Mouse (Mus musculus) CH12.LX (cell line): Measurements from ENCODE around the gene Rabgap1l. TPM values are rescaled to one million over a fixed set of nuclear protein-coding genes. Genes with fewer than 3 reads are reported as not detected.

Experiments
- DNase-seq: peaks from one replicate; pipeline ENCODE4 v3.0.0-alpha.2; 2013; ENCODE audit errors: extremely low read depth
- H3K27ac ChIP-seq: 2 replicates; pipeline ENCODE4 v1.5.1; 2012; ENCODE audit warnings: low read depth, mild to moderate bottlenecking, control low read depth, moderate library complexity; ENCODE audit not compliant: insufficient read depth
- H3K27me3 ChIP-seq: replicated peaks from 2 replicates; pipeline ENCODE3; 2012; ENCODE audit warnings: inconsistent platforms
- H3K36me3 ChIP-seq, 2 experiments: replicated peaks in 1 of 2; 2 replicates each; pipeline versions ENCODE3 to v1.6.1; 2012; ENCODE audit warnings: inconsistent platforms in 1 of 2, low read length in 1 of 2, mild to moderate bottlenecking in 1 of 2, mixed read lengths in 1 of 2, moderate library complexity in 1 of 2; ENCODE audit not compliant: control insufficient read depth in 1 of 2, insufficient read depth in 1 of 2
- H3K4me1 ChIP-seq, 2 experiments: 2 replicates each; pipeline ENCODE4 v1.6.1; 2012; ENCODE audit warnings: inconsistent platforms in 1 of 2, moderate library complexity in 1 of 2; ENCODE audit not compliant: insufficient read depth in 2 of 2, control insufficient read depth in 1 of 2
- H3K4me2 ChIP-seq: 2 replicates; pipeline ENCODE4 v1.6.1; 2012; ENCODE audit warnings: low read depth, mild to moderate bottlenecking, control low read depth; ENCODE audit not compliant: poor library complexity, insufficient read depth, severe bottlenecking
- H3K4me3 ChIP-seq, 3 experiments: fragments of 150-350 bp in 1 of 3; sonication (generic) in 1 of 3; replicated peaks in 1 of 3; 2 replicates each; pipeline versions ENCODE3 to v1.5.1; 2011 to 2012; ENCODE audit warnings: low read depth in 2 of 3, low read length in 2 of 3, mild to moderate bottlenecking in 2 of 3, moderate library complexity in 2 of 3, control low read depth in 1 of 3, improper control_type of control experiment in 1 of 3, inconsistent platforms in 1 of 3, mixed read lengths in 1 of 3; ENCODE audit not compliant: poor library complexity in 1 of 3
- H3K79me2 ChIP-seq: replicated peaks from 2 replicates; pipeline ENCODE4 v1.6.1; 2012; ENCODE audit warnings: mild to moderate bottlenecking, moderate library complexity; ENCODE audit not compliant: control insufficient read depth, poor library complexity, insufficient read depth, severe bottlenecking; ENCODE audit errors: extremely low read depth
- H3K9ac ChIP-seq: 2 replicates; pipeline ENCODE4 v1.6.1; 2012; ENCODE audit warnings: low read depth, mild to moderate bottlenecking, control low read depth, moderate library complexity; ENCODE audit not compliant: insufficient read depth
- H3K9me3 ChIP-seq: replicated peaks from 2 replicates; pipeline ENCODE3; 2012; ENCODE audit warnings: low read length, inconsistent platforms, mixed read lengths
- CHD2 ChIP-seq: IDR thresholded peaks from 2 replicates; pipeline ENCODE4 v1.6.1; 2011; ENCODE audit warnings: low read length, improper control_type of control experiment
- CTCF ChIP-seq, 2 experiments: IDR thresholded peaks in 1 of 2; conservative IDR thresholded peaks in 1 of 2; 2 replicates each; pipeline ENCODE4 v1.5.1; 2011 to 2012; ENCODE audit warnings: low read depth in 2 of 2, low read length in 2 of 2, improper control_type of control experiment in 1 of 2, inconsistent platforms in 1 of 2, mild to moderate bottlenecking in 1 of 2, moderate library complexity in 1 of 2
- E2F4 ChIP-seq: IDR thresholded peaks from 2 replicates; pipeline ENCODE4 v1.6.1; 2011; ENCODE audit warnings: low read depth, low read length, improper control_type of control experiment; ENCODE audit not compliant: insufficient replicate concordance
- EP300 ChIP-seq: IDR thresholded peaks from 2 replicates; pipeline ENCODE4 v1.6.1; 2011; ENCODE audit warnings: low read length, improper control_type of control experiment
- JUN ChIP-seq: IDR thresholded peaks from 2 replicates; pipeline ENCODE4 v1.6.1; 2011; ENCODE audit warnings: low read depth, mild to moderate bottlenecking, low read length, improper control_type of control experiment, moderate library complexity; ENCODE audit not compliant: insufficient read depth
- KAT2A ChIP-seq: IDR thresholded peaks from 2 replicates; pipeline ENCODE4 v1.6.1; 2012; ENCODE audit warnings: low read length, improper control_type of control experiment, inconsistent platforms; ENCODE audit not compliant: insufficient replicate concordance
- MEF2A ChIP-seq: IDR thresholded peaks from 2 replicates; pipeline ENCODE4 v1.6.1; 2014; ENCODE audit warnings: low read depth, mild to moderate bottlenecking, inconsistent platforms, low read length, improper control_type of control experiment, borderline replicate concordance
- MXI1 ChIP-seq: IDR thresholded peaks from 2 replicates; pipeline ENCODE4 v1.6.1; 2011; ENCODE audit warnings: mild to moderate bottlenecking, low read depth, low read length, improper control_type of control experiment
- MYC ChIP-seq: IDR thresholded peaks from 2 replicates; pipeline ENCODE4 v1.6.1; 2011; ENCODE audit warnings: low read depth, mild to moderate bottlenecking, improper control_type of control experiment, low read length
- POLR2A ChIP-seq: IDR thresholded peaks from 2 replicates; pipeline ENCODE4 v1.6.1; 2011; ENCODE audit warnings: low read depth, mild to moderate bottlenecking, improper control_type of control experiment, low read length
- POLR2AphosphoS2 ChIP-seq: IDR thresholded peaks from 2 replicates; pipeline ENCODE4 v1.6.1; 2011; ENCODE audit warnings: low read depth, low read length, improper control_type of control experiment
- RAD21 ChIP-seq: IDR thresholded peaks from 2 replicates; pipeline ENCODE4 v1.6.1; 2011; ENCODE audit warnings: low read depth, mild to moderate bottlenecking, low read length, improper control_type of control experiment, moderate library complexity
- RCOR1 ChIP-seq: conservative IDR thresholded peaks from 2 replicates; pipeline ENCODE4 v1.6.1; 2012; ENCODE audit warnings: low read depth, mild to moderate bottlenecking, inconsistent platforms, low read length, improper control_type of control experiment
- SIN3A ChIP-seq: IDR thresholded peaks from 2 replicates; pipeline ENCODE4 v1.6.1; 2012; ENCODE audit warnings: low read length, improper control_type of control experiment, inconsistent platforms
- SMC3 ChIP-seq: IDR thresholded peaks from 2 replicates; pipeline ENCODE4 v1.6.1; 2011; ENCODE audit warnings: low read depth, low read length, improper control_type of control experiment
- USF1 ChIP-seq: IDR thresholded peaks from 2 replicates; pipeline ENCODE4 v1.6.1; 2014; ENCODE audit warnings: low read depth, mild to moderate bottlenecking, inconsistent platforms, low read length, improper control_type of control experiment
- USF2 ChIP-seq: conservative IDR thresholded peaks from 2 replicates; pipeline ENCODE4 v1.6.1; 2011; ENCODE audit warnings: low read depth, low read length, improper control_type of control experiment
- ZC3H11A ChIP-seq: IDR thresholded peaks from 2 replicates; pipeline ENCODE4 v1.6.1; 2012; ENCODE audit warnings: low read depth, mild to moderate bottlenecking, inconsistent platforms, low read length, improper control_type of control experiment
- ZKSCAN1 ChIP-seq: IDR thresholded peaks from 2 replicates; pipeline ENCODE4 v1.6.1; 2012; ENCODE audit warnings: low read depth, inconsistent platforms, low read length, improper control_type of control experiment, borderline replicate concordance
- ZNF384 ChIP-seq: IDR thresholded peaks from 2 replicates; pipeline ENCODE4 v1.6.1; 2012; ENCODE audit warnings: low read depth, low read length, improper control_type of control experiment, inconsistent platforms
- dilution Hi-C: fragments of 300-500 bp; cut with MboI; formaldehyde crosslinking; loops from 2 replicates; pipeline ENCODE4 v1.14.3; 2020; ENCODE audit warnings: low sequenced_read_pairs; ENCODE audit not compliant: extremely low pct_unique_long_range_greater_than_20kb, extremely low pct_ligation_motif_present
- in situ Hi-C: fragments of 300-500 bp; cut with MboI; formaldehyde crosslinking; loops from 3 replicates; pipeline ENCODE4 v1.14.3; 2019; ENCODE audit warnings: low sequenced_read_pairs, low pct_ligation_motif_present, low pct_unique_long_range_greater_than_20kb, mixed read lengths
- polyA plus RNA-seq: library from polyadenylated mRNA; unstranded; fragments of >175 nt; gene quantifications from 2 replicates; pipeline ENCODE4 v1.2.1, GENCODE M21; 2012; ENCODE audit warnings: low read depth; ENCODE audit not compliant: insufficient read length
- total RNA-seq, 2 experiments: library from RNA; depleted of rRNA; stranded (reverse); fragments of 300-350 nt in 1 of 2; fragments of >200 nt in 1 of 2; gene quantifications; 2 replicates each; pipeline ENCODE4 v1.2.3; 2012 to 2014

Gene Rabgap1l
- total and polyA plus RNA-seq, 3 experiments: 84.0 to 109 (median 85.6) TPM

GRCm38 (mm10) chr1:160397037-160397436, 396.0 kb downstream of the Rabgap1l start:
- Histone ChIP-seq H3K4me1 (peaks cover 0 to 12% of the 10 kb centered on the region in 2 experiments; a peak in 2 of 4 replicates), H3K27me3 (no peaks in the 10 kb centered on the region), H3K4me3 (no peak overlapping the region), H3K4me2 (no peak overlapping the region)
- in situ Hi-C loops: no loop called here
- TF ChIP-seq MYC (no peak), ZKSCAN1 (no peak), EP300 (peak; percentile 19; the same call in 1 of the 2 replicates)
- TF ChIP-seq, all 38 proteins: peak for 1
- H3K9me3 ChIP-seq: no peaks in the 10 kb centered on the region
- no peak overlapping the region for H3K9ac ChIP-seq
- no peak for DNase-seq
- no peaks in the 10 kb centered on the region for H3K36me3 ChIP-seq
- H3K27ac ChIP-seq: no peak overlapping the region
- dilution Hi-C loops: no loop called here
- no peaks in the 10 kb centered on the region for H3K79me2 ChIP-seq

- H3K4me3 ChIP-seq: no peak overlapping the region
- H3K4me2 ChIP-seq: no peak overlapping the region
- H3K27me3 ChIP-seq: no peaks in the 10 kb centered on the region
- dilution Hi-C loops: no loop called here
- in situ Hi-C loops: no loop called here
- H3K9ac ChIP-seq: no peak overlapping the region
- peaks cover 0 to 8% of the 10 kb centered on the region in 2 experiments for H3K36me3 ChIP-seq
- no peak for DNase-seq
- H3K79me2 ChIP-seq: no peaks in the 10 kb centered on the region
- TF ChIP-seq USF1 (no peak), CTCF (conservative IDR thresholded peaks at IDR 0.05 in 1 of 2, IDR thresholded peaks at IDR 0.05 in 1 of 2; ENCODE audit: low read depth in 2 of 2, low read length in 2 of 2) (no peak), SMC3 (no peak), ZNF384 (no peak), POLR2AphosphoS2 (no peak), JUN (no peak), KAT2A (no peak), E2F4 (no peak), SIN3A (no peak), RCOR1 (no peak), MXI1 (no peak), RAD21 (no peak), CHD2 (no peak), ZC3H11A (no peak), USF2 (no peak), POLR2A (no peak), MEF2A (no peak)
- H3K27ac ChIP-seq: no peak overlapping the region
- no peaks in the 10 kb centered on the region for H3K4me1 ChIP-seq
- H3K9me3 ChIP-seq: no peaks in the 10 kb centered on the region
These were observed 405.6 kb downstream of the Rabgap1l start for GRCm38 (mm10) chr1:160387446-160387845.
